Mouse (Mus musculus) heart, embryonic 11.5 days (tissue): ENCODE measurements around the gene Grm4. TPM values are rescaled to one million over a fixed set of nuclear protein-coding genes. Genes with fewer than 3 reads are reported as not detected.

Source experiments
- ATAC-seq: fragments of 200-750 bp; cut with Nextera tagmentation; replicated peaks from 2 replicates; pipeline ENCODE4 v1.8.0; 2017; ENCODE audit warnings: moderate library complexity; ENCODE audit not compliant: insufficient number of reproducible peaks, low FRiP score, low TSS enrichment
- H3K27ac ChIP-seq: fragments of 300-500 bp; sonication (generic); 2 replicates; pipeline ENCODE4 v1.5.1; 2014; ENCODE audit warnings: mild to moderate bottlenecking, low read depth, low read length
- H3K27me3 ChIP-seq: fragments of 300-500 bp; sonication (generic); 2 replicates; pipeline ENCODE4 v1.6.1; 2014; ENCODE audit warnings: mild to moderate bottlenecking, low read length, mixed read lengths; ENCODE audit not compliant: control insufficient read depth, insufficient read depth
- H3K36me3 ChIP-seq: fragments of 300-500 bp; sonication (generic); 2 replicates; pipeline ENCODE4 v1.6.1; 2014; ENCODE audit warnings: mild to moderate bottlenecking, low read length, moderate library complexity, mixed read lengths; ENCODE audit not compliant: control insufficient read depth, insufficient read depth
- H3K4me1 ChIP-seq: fragments of 300-500 bp; sonication (generic); 2 replicates; pipeline ENCODE4 v1.6.1; 2014; ENCODE audit warnings: low read length; ENCODE audit not compliant: control insufficient read depth, insufficient read depth
- H3K4me2 ChIP-seq: fragments of 300-500 bp; sonication (generic); 2 replicates; pipeline ENCODE4 v1.6.1; 2014; ENCODE audit warnings: mild to moderate bottlenecking, moderate library complexity
- H3K4me3 ChIP-seq: fragments of 300-500 bp; sonication (generic); 2 replicates; pipeline ENCODE4 v1.5.1; 2014; ENCODE audit warnings: low read depth, low read length
- H3K9ac ChIP-seq: fragments of 300-500 bp; sonication (generic); 2 replicates; pipeline ENCODE4 v1.6.1; 2014; ENCODE audit warnings: mild to moderate bottlenecking, low read depth, low read length, moderate library complexity
- H3K9me3 ChIP-seq: fragments of 300-500 bp; sonication (generic); replicated peaks from 2 replicates; pipeline ENCODE4 v1.6.1; 2016; ENCODE audit warnings: low read length; ENCODE audit not compliant: control insufficient read depth
- WGBS: fragments of 180-500 bp; shearing (Covaris S2); extraction: QIAGEN DNeasy Blood & Tissue Kit; methylation state at CpG from one replicate; pipeline ENCODE4 v1.1.7; 2014; ENCODE audit not compliant: insufficient replicate concordance; 5-methylcytosine and 5-hydroxymethylcytosine counted together
- polyA plus RNA-seq: library from polyadenylated mRNA; unstranded; fragments of >200 nt; fragmentation: Nextera tagmentation; extraction: Ambion mirVana; gene quantifications from 2 replicates; pipeline ENCODE4 v1.2.1, GENCODE M21; 2014

Grm4 gene
- polyA plus RNA-seq, 1 experiment from 2014 or later, result 0.07 TPM

- no peaks in the 10 kb centered on the region for H3K9me3 ChIP-seq
- 0 out of 2 replicates have a peak overlapping the region, but pooled peaks have one; percentile 64 for H3K4me3 ChIP-seq
- H3K9ac ChIP-seq, result no peak overlapping the region
- H3K36me3 ChIP-seq, result no peaks in the 10 kb centered on the region
- WGBS, result 89% methylated on average over 7 of the region's 7 CpGs
- no peak overlapping the region for H3K27ac ChIP-seq
- H3K27me3 ChIP-seq, result peaks cover 96% of the 10 kb centered on the region
- peaks cover 14% of the 10 kb centered on the region for H3K4me1 ChIP-seq
- H3K4me2 ChIP-seq, result no peak overlapping the region
- ATAC-seq, result no peak
Measured at GRCm38 (mm10) chr17:27511125-27511735, 10.0 kb downstream of the Grm4 start.

- Histone ChIP-seq H3K4me1 (peaks cover 15% of the 10 kb centered on the region), H3K9ac (no peak overlapping the region), H3K36me3 (no peaks in the 10 kb centered on the region), H3K27me3 (peaks cover 96% of the 10 kb centered on the region), H3K4me3 (no peak overlapping the region), H3K9me3 (no peaks in the 10 kb centered on the region), H3K4me2 (no peak overlapping the region), H3K27ac (no peak overlapping the region)
- 49% methylated on average over 9 of the region's 9 CpGs for WGBS
- no peak for ATAC-seq
Measured at GRCm38 (mm10) chr17:27510258-27511124, 10.7 kb downstream of the Grm4 start.

GRCm38 (mm10) chr17:27509056-27509455, 12.1 kb downstream of the Grm4 start:
- H3K27me3 ChIP-seq, result peaks cover 96% of the 10 kb centered on the region
- H3K4me1 ChIP-seq, result peaks cover 16% of the 10 kb centered on the region
- H3K27ac ChIP-seq, result no peak overlapping the region
- no peaks in the 10 kb centered on the region for H3K9me3 ChIP-seq
- no peak overlapping the region for H3K9ac ChIP-seq
- no peak for ATAC-seq
- H3K36me3 ChIP-seq, result no peaks in the 10 kb centered on the region
- H3K4me2 ChIP-seq, result no peak overlapping the region
- H3K4me3 ChIP-seq, result no peak overlapping the region
- 69% methylated on average over 5 of the region's 5 CpGs for WGBS

DNA sequence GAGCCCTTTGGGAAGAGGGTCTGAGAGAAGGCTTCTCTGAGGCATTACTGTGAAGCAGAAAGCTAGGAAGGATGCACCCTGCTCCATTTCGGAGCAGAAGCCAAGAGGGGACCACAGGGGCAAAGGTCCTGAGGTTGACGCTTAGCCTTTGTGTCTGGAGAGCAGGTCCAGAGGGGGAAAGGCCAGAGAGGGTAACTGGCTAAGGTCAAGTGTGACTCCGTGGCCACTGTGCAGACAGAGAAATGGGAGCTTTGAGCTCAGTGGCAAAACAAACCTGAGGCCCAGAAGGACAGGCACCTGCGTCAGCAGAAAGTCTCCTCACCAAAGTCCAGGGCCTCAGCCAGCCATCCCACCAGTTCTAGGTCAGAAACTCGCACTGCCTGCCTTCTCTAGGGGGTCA, 12.7 kb downstream of the Grm4 start:
- 71% methylated on average over 5 of the region's 5 CpGs for WGBS
- no peak for ATAC-seq
- H3K27me3 ChIP-seq, result peaks cover 95% of the 10 kb centered on the region
- no peak overlapping the region for H3K27ac ChIP-seq
- H3K4me2 ChIP-seq, result no peak overlapping the region
- peaks cover 13% of the 10 kb centered on the region for H3K4me1 ChIP-seq
- H3K36me3 ChIP-seq, result no peaks in the 10 kb centered on the region
- no peak overlapping the region for H3K4me3 ChIP-seq
- H3K9me3 ChIP-seq, result no peaks in the 10 kb centered on the region
- H3K9ac ChIP-seq, result no peak overlapping the region

- H3K27ac ChIP-seq, result no peak overlapping the region
- peaks cover 93% of the 10 kb centered on the region for H3K27me3 ChIP-seq
- no peak overlapping the region for H3K9ac ChIP-seq
- 73% methylated on average over 12 of the region's 12 CpGs for WGBS
- peaks cover 9% of the 10 kb centered on the region; the same call in 1 of the 2 replicates for H3K4me1 ChIP-seq
- no peak overlapping the region for H3K4me2 ChIP-seq
- H3K4me3 ChIP-seq, result no peak overlapping the region
- no peaks in the 10 kb centered on the region for H3K36me3 ChIP-seq
- no peaks in the 10 kb centered on the region for H3K9me3 ChIP-seq
- no peak for ATAC-seq
Measured at GRCm38 (mm10) chr17:27508002-27508401, 13.2 kb downstream of the Grm4 start.

GRCm38 (mm10) chr17:27507591-27507945, 13.6 kb downstream of the Grm4 start:
- H3K9ac ChIP-seq, result no peak overlapping the region
- H3K36me3 ChIP-seq, result no peaks in the 10 kb centered on the region
- H3K27me3 ChIP-seq, result peaks cover 93% of the 10 kb centered on the region
- no peaks in the 10 kb centered on the region for H3K9me3 ChIP-seq
- ATAC-seq, result no peak
- no peak overlapping the region for H3K27ac ChIP-seq
- peaks cover 9% of the 10 kb centered on the region; the same call in 1 of the 2 replicates for H3K4me1 ChIP-seq
- WGBS, result 78% methylated on average over 7 of the region's 7 CpGs
- H3K4me2 ChIP-seq, result no peak overlapping the region
- no peak overlapping the region for H3K4me3 ChIP-seq

DNA sequence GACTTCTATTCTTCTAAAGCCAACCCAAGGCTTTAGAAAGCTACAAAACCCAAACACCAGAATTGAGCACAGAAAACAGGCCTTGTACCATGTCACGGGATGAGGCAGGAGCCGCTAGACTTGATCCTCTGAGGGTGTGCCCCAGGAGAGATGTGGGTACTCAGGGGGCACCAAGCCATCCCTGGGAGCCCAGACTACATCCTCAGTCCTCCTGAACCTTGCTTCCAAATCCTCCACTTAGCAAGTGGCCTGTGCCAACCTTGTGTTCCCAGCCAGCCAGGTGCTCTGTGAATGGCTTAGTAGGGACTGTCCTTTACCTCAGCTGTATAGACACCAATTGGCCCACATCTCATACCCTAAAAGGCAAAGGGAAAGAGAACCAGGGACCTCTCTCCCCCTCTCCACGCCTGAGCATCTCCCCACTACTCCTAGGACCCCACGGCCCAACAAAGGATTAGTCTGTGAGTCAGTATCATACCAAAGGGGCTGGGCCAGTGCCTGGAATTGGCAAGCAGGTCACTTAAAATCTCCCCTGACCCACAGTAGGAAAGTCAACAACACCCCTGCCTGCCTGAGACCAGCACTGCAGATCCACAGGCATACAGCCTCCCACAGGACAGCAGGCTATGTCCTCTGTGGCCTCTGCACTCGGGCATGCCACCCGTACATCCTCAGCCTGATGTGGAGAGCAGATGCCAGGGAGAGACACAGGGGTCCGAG, 14.2 kb downstream of the Grm4 start:
- ATAC-seq, result no peak
- 75% methylated on average over 7 of the region's 7 CpGs for WGBS
- Histone ChIP-seq H3K4me1 (peaks cover 5% of the 10 kb centered on the region; the same call in 1 of the 2 replicates), H3K27ac (no peak overlapping the region), H3K9ac (no peak overlapping the region), H3K9me3 (no peaks in the 10 kb centered on the region), H3K4me3 (no peak overlapping the region), H3K4me2 (no peak overlapping the region), H3K27me3 (peaks cover 93% of the 10 kb centered on the region), H3K36me3 (no peaks in the 10 kb centered on the region)

- no peak overlapping the region for H3K4me2 ChIP-seq
- H3K9me3 ChIP-seq, result no peaks in the 10 kb centered on the region
- 42% methylated on average over 11 of the region's 11 CpGs for whole genome bisulfite sequencing
- no peak overlapping the region for H3K27ac ChIP-seq
- peaks cover 4% of the 10 kb centered on the region; the same call in 1 of the 2 replicates for H3K4me1 ChIP-seq
- H3K36me3 ChIP-seq, result no peaks in the 10 kb centered on the region
- H3K9ac ChIP-seq, result no peak overlapping the region
- ATAC-seq, result no peak
- peaks cover 93% of the 10 kb centered on the region for H3K27me3 ChIP-seq
- no peak overlapping the region for H3K4me3 ChIP-seq
Measured at GRCm38 (mm10) chr17:27506362-27506761, 14.8 kb downstream of the Grm4 start.
